Comparison of ENCODE assay signal across 8 mouse cellular contexts in the genomic region with DNA sequence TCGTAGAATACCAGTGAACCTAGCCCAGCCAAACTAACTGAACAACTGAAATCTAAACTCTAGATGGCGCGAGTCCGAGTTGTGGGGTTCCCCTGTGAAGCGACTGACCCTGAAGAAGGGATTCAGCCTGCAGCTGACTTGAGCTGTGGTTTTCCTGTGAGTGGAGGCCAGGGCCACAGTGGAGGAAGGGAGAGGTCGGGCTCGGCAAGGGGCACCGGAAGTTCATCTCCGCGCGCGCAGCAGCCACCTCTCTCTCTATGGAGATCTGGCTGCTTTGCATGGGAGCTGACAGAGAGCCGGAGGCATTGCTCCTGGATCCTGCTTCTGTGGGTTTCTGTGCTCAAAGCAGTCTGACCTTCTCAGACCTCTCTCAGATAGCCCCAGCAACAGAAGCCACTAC. TPM values are rescaled to one million over a fixed set of nuclear protein-coding genes. Genes with fewer than 3 reads are reported as not detected.
DNase-seq lines count a peak whose midpoint lies in the region; ATAC-seq and TF ChIP-seq lines count a peak whose summit lies in the region.

No protein-coding gene starts in this region.

- H3K27ac ChIP-seq in hindbrain, embryonic 15.5 days (replicated peaks): no peak overlapping the region
- peak overlapping the region; percentile 77 for H3K27ac ChIP-seq in liver, adult 2 months (replicated peaks; ENCODE audit: insufficient read depth, low read depth, low read length)
- H3K27ac ChIP-seq in midbrain, embryonic 16.5 days (ENCODE audit: low read length): no peak overlapping the region

- H3K4me3 ChIP-seq in hindbrain, embryonic 15.5 days: no peak overlapping the region
- no peak overlapping the region for H3K4me3 ChIP-seq in liver, adult 2 months (ENCODE audit: insufficient read depth, low read depth, low read length)
- no peak overlapping the region for H3K4me3 ChIP-seq in midbrain, embryonic 16.5 days (ENCODE audit: low read depth, low read length)

- no peak for ATAC-seq in hindbrain, embryonic 15.5 days (ENCODE audit: low FRiP score, low read depth)
- ATAC-seq in midbrain, embryonic 16.5 days: no peak

- no peak for TF ChIP-seq POLR2A in liver, adult 2 months (IDR thresholded peaks at IDR 0.05; ENCODE audit: extremely low read depth, insufficient read depth, low read length)

- H3K4me2 ChIP-seq in hindbrain, embryonic 15.5 days: peak overlapping the region; percentile 34; the same call in 1 of the 2 replicates
- peak overlapping the region; percentile 37 for H3K4me2 ChIP-seq in midbrain, embryonic 16.5 days (ENCODE audit: low read length)

- TF ChIP-seq CTCF in liver, adult 2 months (IDR thresholded peaks at IDR 0.05; ENCODE audit: low read depth, low read length): peak; percentile 20; the same call in 1 of the 2 replicates

- DNase-seq in ovary, adult 18-20 months (ENCODE audit: low spot score): peak; percentile 70
- no peak for DNase-seq in ovary, postnatal 14 days (ENCODE audit: low spot score)
- DNase-seq in gastrocnemius, adult 8-10 months (ENCODE audit: low spot score in 2 of 2): peak; percentile 27 to 44
- DNase-seq in liver, adult 2 months (ENCODE audit: extremely low read depth, low read depth, low spot score): peak; percentile 34
- peak; percentile 73 for DNase-seq in thymus, postnatal 0 days (ENCODE audit: low spot score)
- DNase-seq in frontal cortex, postnatal 10 days (ENCODE audit: low spot score in 2 of 2): no peak

- H3K9ac ChIP-seq in hindbrain, embryonic 15.5 days: no peak overlapping the region
- 0 out of 2 replicates have a peak overlapping the region, but pooled peaks have one; percentile 19 for H3K9ac ChIP-seq in liver, adult 2 months (ENCODE audit: low read depth, low read length)
- no peak overlapping the region for H3K9ac ChIP-seq in midbrain, embryonic 16.5 days (ENCODE audit: low read depth, low read length)

- H3K36me3 ChIP-seq in hindbrain, embryonic 15.5 days: no peaks in the 10 kb centered on the region
- H3K36me3 ChIP-seq in liver, adult 2 months (ENCODE audit: control insufficient read depth, insufficient read depth, low read length): no peaks in the 10 kb centered on the region
- no peaks in the 10 kb centered on the region for H3K36me3 ChIP-seq in midbrain, embryonic 16.5 days (ENCODE audit: control insufficient read depth, insufficient read depth, low read length)

- no peaks in the 10 kb centered on the region for H3K79me2 ChIP-seq in liver, adult 2 months (ENCODE audit: control insufficient read depth, insufficient read depth, low read length)

- H3K9me3 ChIP-seq in hindbrain, embryonic 15.5 days: no peaks in the 10 kb centered on the region
- no peaks in the 10 kb centered on the region; the same call in 1 of the 2 replicates for H3K9me3 ChIP-seq in midbrain, embryonic 16.5 days (replicated peaks; ENCODE audit: control insufficient read depth, low read length, poor library complexity, severe bottlenecking)

- WGBS in hindbrain, embryonic 15.5 days: 30% methylated on average over 13 of the region's 13 CpGs
- WGBS in liver, adult 2 months: 35% methylated on average over 13 of the region's 13 CpGs
- 40% methylated on average over 13 of the region's 13 CpGs for WGBS in midbrain, embryonic 16.5 days

- H3K27me3 ChIP-seq in hindbrain, embryonic 15.5 days: no peaks in the 10 kb centered on the region
- no peaks in the 10 kb centered on the region for H3K27me3 ChIP-seq in liver, adult 2 months (ENCODE audit: control insufficient read depth, insufficient read depth, low read length)
- no peaks in the 10 kb centered on the region; the same call in 1 of the 2 replicates for H3K27me3 ChIP-seq in midbrain, embryonic 16.5 days (ENCODE audit: control insufficient read depth, insufficient read depth, low read depth, low read length)

- H3K4me1 ChIP-seq in hindbrain, embryonic 15.5 days (replicated peaks): peaks cover 12% of the 10 kb centered on the region
- H3K4me1 ChIP-seq in liver, adult 2 months (ENCODE audit: control insufficient read depth, insufficient read depth, low read length): peaks cover 20% of the 10 kb centered on the region
- peaks cover 4% of the 10 kb centered on the region; the same call in 1 of the 2 replicates for H3K4me1 ChIP-seq in midbrain, embryonic 16.5 days (ENCODE audit: control insufficient read depth, insufficient read depth, low read length)

RNA-seq across cellular contexts. Expression of gene Cfap45, which starts 7.6 kb away (rescaled TPM):
- total RNA-seq in gastrocnemius, adult 8-10 months (2022): not detected
- polyA plus RNA-seq in hindbrain, embryonic 15.5 days (2015; fragmentation: Nextera tagmentation; extraction: Ambion mirVana): 2.8 and 4.6 TPM in 2 replicates
- 0.09 and 0.13 TPM in 2 replicates for total RNA-seq in liver, adult 2 months (2014; rRNA removed)
- 0.39 TPM in 1 of 2 replicates, not detected in the other for polyA plus RNA-seq in liver, adult 2 months (2012; rRNA removed)
- polyA plus RNA-seq in midbrain, embryonic 16.5 days (2015; fragmentation: Nextera tagmentation; extraction: Ambion mirVana): 4.0 and 4.7 TPM in 2 replicates
- 1.6 and 1.9 TPM in 2 replicates for polyA plus RNA-seq in thymus, postnatal 0 days (2015; fragmentation: Nextera tagmentation; extraction: Ambion mirVana)

RNA-seq across cellular contexts. Expression of gene Tagln2, which starts 13.1 kb away (rescaled TPM):
- 10 to 100 TPM in 3 of 4 experiments, 1 to 10 TPM in 1; 9.0 to 14.8 (median 10.9) TPM for total RNA-seq in gastrocnemius, adult 8-10 months (2022)
- 77.7 and 83.7 TPM in 2 replicates for polyA plus RNA-seq in hindbrain, embryonic 15.5 days (2015; fragmentation: Nextera tagmentation; extraction: Ambion mirVana)
- total RNA-seq in liver, adult 2 months (2014; rRNA removed): 14.9 and 18.7 TPM in 2 replicates
- 22.3 and 25.6 TPM in 2 replicates for polyA plus RNA-seq in liver, adult 2 months (2012; rRNA removed)
- polyA plus RNA-seq in midbrain, embryonic 16.5 days (2015; fragmentation: Nextera tagmentation; extraction: Ambion mirVana): 47.3 and 53.0 TPM in 2 replicates
- 151 and 180 TPM in 2 replicates for polyA plus RNA-seq in thymus, postnatal 0 days (2015; fragmentation: Nextera tagmentation; extraction: Ambion mirVana)

RNA-seq across cellular contexts. Expression of gene Igsf9, which starts 31.4 kb away (rescaled TPM):
- under 1 TPM in 1 of 4 experiments, not detected in 3; 0.20 TPM for total RNA-seq in gastrocnemius, adult 8-10 months (2022)
- polyA plus RNA-seq in hindbrain, embryonic 15.5 days (2015; fragmentation: Nextera tagmentation; extraction: Ambion mirVana): 45.7 and 49.3 TPM in 2 replicates
- total RNA-seq in liver, adult 2 months (2014; rRNA removed): 0.27 and 0.28 TPM in 2 replicates
- polyA plus RNA-seq in liver, adult 2 months (2012; rRNA removed): 0.55 and 0.80 TPM in 2 replicates
- polyA plus RNA-seq in midbrain, embryonic 16.5 days (2015; fragmentation: Nextera tagmentation; extraction: Ambion mirVana): 73.0 and 74.4 TPM in 2 replicates
- 2.4 and 2.5 TPM in 2 replicates for polyA plus RNA-seq in thymus, postnatal 0 days (2015; fragmentation: Nextera tagmentation; extraction: Ambion mirVana)

RNA-seq across cellular contexts. Expression of gene Slamf9, which starts 37.8 kb away (rescaled TPM):
- total RNA-seq in gastrocnemius, adult 8-10 months (2022): not detected
- 0.12 and 0.18 TPM in 2 replicates for polyA plus RNA-seq in hindbrain, embryonic 15.5 days (2015; fragmentation: Nextera tagmentation; extraction: Ambion mirVana)
- 0.87 and 0.92 TPM in 2 replicates for total RNA-seq in liver, adult 2 months (2014; rRNA removed)
- 0.17 and 0.53 TPM in 2 replicates for polyA plus RNA-seq in liver, adult 2 months (2012; rRNA removed)
- polyA plus RNA-seq in midbrain, embryonic 16.5 days (2015; fragmentation: Nextera tagmentation; extraction: Ambion mirVana): 0.23 and 0.37 TPM in 2 replicates
- 1.2 and 1.4 TPM in 2 replicates for polyA plus RNA-seq in thymus, postnatal 0 days (2015; fragmentation: Nextera tagmentation; extraction: Ambion mirVana)

RNA-seq across cellular contexts. Expression of gene Vsig8, which starts 42.8 kb away (rescaled TPM):
- not detected for total RNA-seq in gastrocnemius, adult 8-10 months (2022)
- polyA plus RNA-seq in hindbrain, embryonic 15.5 days (2015; fragmentation: Nextera tagmentation; extraction: Ambion mirVana): 0.71 and 1.1 TPM in 2 replicates
- 0.07 TPM in 1 of 2 replicates, not detected in the other for total RNA-seq in liver, adult 2 months (2014; rRNA removed)
- polyA plus RNA-seq in liver, adult 2 months (2012; rRNA removed): not detected in 2 replicates
- 0.72 and 1.3 TPM in 2 replicates for polyA plus RNA-seq in midbrain, embryonic 16.5 days (2015; fragmentation: Nextera tagmentation; extraction: Ambion mirVana)
- polyA plus RNA-seq in thymus, postnatal 0 days (2015; fragmentation: Nextera tagmentation; extraction: Ambion mirVana): 2.4 and 3.2 TPM in 2 replicates

Comparison
In these comparisons a context has a peak if more than half of its experiments do, and no peak if none do; other contexts are left out.
1. DNase-seq: peak in ovary, adult 18-20 months (single experiment), gastrocnemius, adult 8-10 months (2 of 2), liver, adult 2 months (single experiment) and thymus, postnatal 0 days (single experiment); none in ovary, postnatal 14 days (single experiment) and frontal cortex, postnatal 10 days (0 of 2).
2. RNA of gene Igsf9, which starts 31.4 kb away (polyA plus RNA-seq): 73.0 to 74.4 TPM in midbrain, embryonic 16.5 days and 45.7 to 49.3 TPM in hindbrain, embryonic 15.5 days; 2.4 to 2.5 TPM in thymus, postnatal 0 days and 0.55 to 0.80 TPM in liver, adult 2 months; every median in the first group is over 10 times any median in the second.